Mouse (Mus musculus): ENCODE measurements around the gene Gm21970.

DNA sequence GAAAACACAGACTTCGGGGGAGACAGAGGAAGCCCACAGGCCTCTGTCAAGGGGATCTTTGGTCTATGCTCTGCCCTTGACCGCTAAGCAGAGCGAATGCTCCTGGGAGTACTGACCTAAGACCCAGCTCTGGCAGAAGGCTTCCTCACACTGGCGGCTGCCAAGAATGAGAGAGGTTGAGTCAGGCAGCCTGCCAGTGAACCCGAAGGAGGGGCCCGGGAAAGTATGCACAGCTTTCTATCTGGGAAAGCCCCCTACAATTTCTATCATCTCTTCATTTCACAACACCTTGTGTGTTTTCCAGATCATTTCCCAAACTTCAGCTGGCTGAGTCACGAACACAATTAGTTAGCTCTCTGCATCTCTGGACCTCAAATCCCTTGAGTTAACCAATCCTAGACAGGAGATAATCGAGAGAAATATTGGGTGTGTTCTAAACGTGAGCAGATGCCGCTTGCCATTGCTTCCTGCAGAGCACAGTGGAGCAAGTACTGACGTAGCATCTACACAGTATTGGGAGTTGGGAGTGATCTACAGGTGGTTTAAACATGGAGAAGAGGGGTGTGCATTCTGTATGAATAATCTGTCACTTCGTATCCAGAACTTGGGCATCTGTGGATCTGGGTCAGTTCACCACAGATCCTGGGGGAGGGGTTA is 28.8 kb upstream of the Gm21970 start:
- TF ChIP-seq EP300 (IDR thresholded peaks at IDR 0.05) (no peak; the same call in 1 of the 2 replicates), CTCF (IDR thresholded peaks at IDR 0.05) (no peak)

Data from lung, postnatal 0 days (tissue).